Mouse (Mus musculus): ENCODE results near the gene Pold2.

DNA sequence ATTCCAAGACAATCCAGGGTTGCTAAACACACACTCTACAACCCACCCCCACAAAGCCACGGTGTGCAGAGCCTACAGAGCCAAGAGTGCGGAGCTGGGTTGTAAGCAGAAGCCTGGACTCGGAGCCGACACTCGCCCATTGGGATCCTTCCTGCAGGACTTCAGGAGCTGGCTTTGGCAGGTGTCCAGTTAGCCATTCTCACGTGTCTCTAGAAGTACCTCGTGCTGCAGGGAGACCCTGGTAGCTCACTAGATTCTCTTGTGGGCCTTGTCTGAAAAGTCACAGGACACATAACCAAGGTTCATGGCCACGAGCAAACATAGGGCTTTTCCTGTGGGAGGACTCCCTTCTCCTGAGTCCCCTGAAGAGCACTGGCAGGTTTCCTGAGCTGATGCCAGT lies 35.2 kb upstream of the Pold2 start:
- TF ChIP-seq CTCF (IDR thresholded peaks at IDR 0.05; ENCODE audit: low read depth, low read length) = no peak
- TF ChIP-seq GATA2 (IDR thresholded peaks at IDR 0.05; ENCODE audit: borderline replicate concordance, low read depth, low read length) = no peak

Data from G1E (cell line).